Comparison of ENCODE assay signal across 8 mouse cellular contexts in the genomic region with DNA sequence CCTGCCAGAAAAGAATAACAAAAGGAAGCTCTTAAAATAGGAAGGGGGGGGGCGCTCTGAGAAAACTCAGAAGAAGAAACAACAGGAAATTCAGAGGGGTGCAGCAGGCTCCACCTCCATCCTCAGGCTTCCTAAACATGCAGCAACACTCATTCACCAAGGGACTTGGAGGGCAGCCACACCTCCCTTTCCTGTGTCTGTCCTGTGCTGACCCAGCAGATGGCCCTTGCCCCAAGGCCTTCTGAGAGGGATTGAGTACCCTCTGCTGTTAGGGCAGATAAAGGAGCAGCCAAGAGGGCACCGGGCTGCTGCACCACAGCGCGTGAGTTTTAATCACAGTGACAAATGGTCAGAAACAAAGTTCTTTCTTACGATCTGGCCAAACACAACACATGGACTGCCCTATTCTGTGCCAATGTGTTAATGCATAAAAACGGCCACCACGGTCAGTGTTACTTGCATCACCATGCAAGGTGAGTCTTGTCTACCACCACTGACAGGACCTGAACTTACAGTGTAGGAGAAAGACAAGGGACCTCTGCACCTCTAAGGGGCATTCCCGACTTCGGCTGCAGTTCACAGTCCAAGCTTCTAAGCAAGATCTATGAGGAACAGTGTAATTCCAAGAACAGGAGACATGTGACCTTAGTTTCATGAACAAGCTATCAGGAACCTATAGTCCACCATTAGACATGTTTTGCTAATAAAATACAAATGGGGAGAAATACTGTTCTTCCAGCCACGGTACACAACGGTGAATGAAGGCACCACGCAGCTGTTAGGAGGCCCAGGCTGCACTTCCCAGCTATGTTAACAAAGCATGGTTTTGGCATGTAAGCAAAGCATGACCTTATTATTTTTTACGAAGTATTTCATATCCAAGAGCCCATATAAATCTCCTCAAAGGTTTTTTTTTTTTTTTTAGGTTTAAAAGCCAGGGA.
A peak's percentile ranks its signal among the peaks of the same experiment; 100 is the strongest.
DNase-seq lines count a peak whose midpoint lies in the region; ATAC-seq and TF ChIP-seq lines count a peak whose summit lies in the region.

No protein-coding gene starts in this region.

- no peaks in the 10 kb centered on the region for H3K36me3 ChIP-seq in kidney, postnatal 0 days (ENCODE audit: insufficient read depth, low read length)

- DNase-seq in cerebellum, adult 11-12 months, result peak; percentile 9
- no peak for DNase-seq in cerebellum, postnatal 4 days (ENCODE audit: low spot score in 2 of 2)
- DNase-seq in CD4-positive helper T cell, adult 2 months (ENCODE audit: low read depth, low spot score), result peak; percentile 14
- DNase-seq in gastrocnemius, postnatal 36 days, result peak; percentile 29 to 41
- peak; percentile 47 for DNase-seq in kidney, postnatal 0 days (ENCODE audit: low spot score)
- peak; percentile 32 for DNase-seq in skeletal muscle tissue, adult 2 months (ENCODE audit: low read depth, low spot score)
- no peak for DNase-seq in ovary, postnatal 10 days (ENCODE audit: low spot score)
- no peak for DNase-seq in right cerebral cortex, adult 18-20 months

- no peak overlapping the region for H3K4me3 ChIP-seq in kidney, postnatal 0 days (replicated peaks; ENCODE audit: low read depth, low read length)

- peaks cover 21% of the 10 kb centered on the region; the same call in 1 of the 2 replicates for H3K4me1 ChIP-seq in kidney, postnatal 0 days (replicated peaks; ENCODE audit: insufficient read depth, low read length)

- WGBS in kidney, postnatal 0 days, result 47% methylated on average over 13 of the region's 13 CpGs

- H3K9me3 ChIP-seq in kidney, postnatal 0 days (replicated peaks; ENCODE audit: low read length), result no peaks in the 10 kb centered on the region

- no peak overlapping the region for H3K9ac ChIP-seq in kidney, postnatal 0 days (ENCODE audit: low read depth, low read length)

- peak; percentile 24; the same call in 1 of the 2 replicates for TF ChIP-seq CTCF in kidney, postnatal 0 days (IDR thresholded peaks at IDR 0.05; ENCODE audit: low read depth)

- peak overlapping the region; percentile 54; the same call in 1 of the 2 replicates for H3K27ac ChIP-seq in kidney, postnatal 0 days

- peak; percentile 66 for ATAC-seq in kidney, postnatal 0 days (replicated peaks; ENCODE audit: low FRiP score, low read depth)

- H3K4me2 ChIP-seq in kidney, postnatal 0 days (ENCODE audit: low read length), result no peak overlapping the region

- no peaks in the 10 kb centered on the region for H3K27me3 ChIP-seq in kidney, postnatal 0 days (ENCODE audit: insufficient read depth, low read length)

- intact Hi-C loops in gastrocnemius, postnatal 36 days (cut with DNase I), result no loop called here

Comparison
In these comparisons a context has a peak if more than half of its experiments do, and no peak if none do; other contexts are left out.
1. DNase-seq: peak in cerebellum, adult 11-12 months (single experiment), CD4-positive helper T cell, adult 2 months (single experiment), gastrocnemius, postnatal 36 days (2 of 2), kidney, postnatal 0 days (single experiment) and skeletal muscle tissue, adult 2 months (single experiment); none in cerebellum, postnatal 4 days (0 of 2), ovary, postnatal 10 days (single experiment) and right cerebral cortex, adult 18-20 months (single experiment).